Mouse (Mus musculus) kidney, embryonic 15.5 days (tissue): Measurements from ENCODE around the gene Ippk. TPM values are rescaled to one million over a fixed set of nuclear protein-coding genes. Genes with fewer than 3 reads are reported as not detected.
A peak's percentile ranks its signal among the peaks of the same experiment; 100 is the strongest.

Experiments
- ATAC-seq: fragments of 200-750 bp; cut with Nextera tagmentation; replicated peaks from 2 replicates; pipeline ENCODE4 v1.8.0; 2017; ENCODE audit warnings: moderate TSS enrichment; ENCODE audit not compliant: low FRiP score
- H3K27ac ChIP-seq: fragments of 300-500 bp; sonication (generic); 2 replicates; pipeline ENCODE4 v1.5.1; 2015; ENCODE audit warnings: mild to moderate bottlenecking, inconsistent platforms
- H3K27me3 ChIP-seq: fragments of 300-500 bp; sonication (generic); 2 replicates; pipeline ENCODE4 v1.6.1; 2015; ENCODE audit warnings: inconsistent platforms
- H3K36me3 ChIP-seq: fragments of 300-500 bp; sonication (generic); 2 replicates; pipeline ENCODE4 v1.6.1; 2015; ENCODE audit warnings: inconsistent platforms
- H3K4me1 ChIP-seq: fragments of 300-500 bp; sonication (generic); 2 replicates; pipeline ENCODE4 v1.6.1; 2015; ENCODE audit warnings: inconsistent platforms
- H3K4me2 ChIP-seq: fragments of 300-500 bp; sonication (generic); 2 replicates; pipeline ENCODE4 v1.6.1; 2015; ENCODE audit warnings: moderate library complexity, mild to moderate bottlenecking, inconsistent platforms
- H3K4me3 ChIP-seq: fragments of 300-500 bp; sonication (generic); replicated peaks from 2 replicates; pipeline ENCODE4 v1.5.1; 2015; ENCODE audit warnings: mild to moderate bottlenecking, inconsistent platforms
- H3K9ac ChIP-seq: fragments of 300-500 bp; sonication (generic); 2 replicates; pipeline ENCODE4 v1.6.1; 2015; ENCODE audit warnings: mild to moderate bottlenecking, inconsistent platforms
- H3K9me3 ChIP-seq: fragments of 300-500 bp; sonication (generic); replicated peaks from 2 replicates; pipeline ENCODE4 v1.6.1; 2016; ENCODE audit warnings: inconsistent platforms
- WGBS: fragments of 180-500 bp; shearing (Covaris S2); methylation state at CpG from one replicate; pipeline ENCODE4 v1.1.7; 2015; ENCODE audit warnings: mixed read lengths; 5-methylcytosine and 5-hydroxymethylcytosine counted together
- polyA plus RNA-seq: library from polyadenylated mRNA; unstranded; fragments of >200 nt; fragmentation: Nextera tagmentation; extraction: Ambion mirVana; gene quantifications from 2 replicates; pipeline ENCODE4 v1.2.1, GENCODE M21; 2015

Ippk gene
- polyA plus RNA-seq, 1 experiment from 2014 or later = 17.9 TPM

DNA sequence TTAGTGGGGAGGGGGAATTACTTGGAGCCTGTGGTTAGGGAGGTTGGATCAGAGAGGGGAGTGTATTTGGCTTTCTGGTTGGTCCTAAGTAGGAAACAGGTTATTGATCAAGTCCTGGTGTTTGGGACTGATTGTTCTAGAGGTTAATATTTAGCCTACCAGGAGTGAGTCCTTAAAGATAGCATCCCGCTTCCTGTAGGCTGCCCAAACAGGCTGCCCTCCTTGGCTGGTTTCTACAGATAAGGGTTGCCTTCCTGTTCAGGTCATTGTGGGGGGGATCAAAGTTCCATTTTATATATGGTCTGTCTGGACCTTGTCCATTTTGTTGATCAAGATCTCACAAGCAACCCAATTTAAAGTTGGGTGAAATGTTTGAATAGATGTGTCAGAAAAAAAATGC, 27.5 kb upstream of the Ippk start:
- Histone ChIP-seq H3K9me3 (no peaks in the 10 kb centered on the region), H3K27ac (no peak overlapping the region), H3K36me3 (peaks cover 4% of the 10 kb centered on the region; the same call in 1 of the 2 replicates), H3K27me3 (no peaks in the 10 kb centered on the region), H3K4me2 (no peak overlapping the region), H3K4me1 (no peaks in the 10 kb centered on the region), H3K9ac (no peak overlapping the region), H3K4me3 (no peak overlapping the region)
- WGBS = 89% methylated on average over 1 of the region's 1 CpGs
- ATAC-seq = no peak

DNA sequence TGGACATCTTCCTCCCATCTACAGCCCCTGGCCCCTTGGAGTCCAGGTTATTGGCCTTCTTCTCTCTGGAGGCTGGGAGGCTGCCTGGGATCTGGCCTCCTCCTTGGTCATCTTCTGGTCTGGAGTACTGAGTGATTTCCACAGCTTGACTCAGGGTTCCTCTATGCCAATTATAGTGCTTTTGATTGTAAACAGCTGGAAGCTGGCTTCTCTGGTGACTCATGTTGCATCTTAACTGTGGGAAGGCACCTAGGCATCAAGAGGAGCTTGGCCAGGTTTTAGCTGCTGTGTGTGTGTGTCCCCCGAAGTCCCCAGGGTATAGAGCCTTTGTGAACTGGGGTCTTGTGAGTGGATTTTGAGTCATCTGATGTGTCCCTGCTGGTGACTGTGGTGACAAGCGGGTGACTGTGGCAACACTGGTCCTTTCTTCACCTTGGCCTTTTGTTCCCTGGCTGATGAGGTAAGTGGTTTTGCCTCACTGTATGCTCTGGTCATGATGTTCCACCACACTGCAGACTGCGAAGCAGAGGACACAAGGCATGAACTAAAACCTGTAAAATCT, 26.1 kb upstream of the Ippk start:
- Histone ChIP-seq H3K9ac (no peak overlapping the region), H3K4me1 (no peaks in the 10 kb centered on the region), H3K9me3 (no peaks in the 10 kb centered on the region), H3K27ac (no peak overlapping the region), H3K27me3 (no peaks in the 10 kb centered on the region), H3K4me3 (no peak overlapping the region), H3K4me2 (no peak overlapping the region), H3K36me3 (no peaks in the 10 kb centered on the region)
- WGBS = 87% methylated on average over 3 of the region's 3 CpGs
- no peak for ATAC-seq

DNA sequence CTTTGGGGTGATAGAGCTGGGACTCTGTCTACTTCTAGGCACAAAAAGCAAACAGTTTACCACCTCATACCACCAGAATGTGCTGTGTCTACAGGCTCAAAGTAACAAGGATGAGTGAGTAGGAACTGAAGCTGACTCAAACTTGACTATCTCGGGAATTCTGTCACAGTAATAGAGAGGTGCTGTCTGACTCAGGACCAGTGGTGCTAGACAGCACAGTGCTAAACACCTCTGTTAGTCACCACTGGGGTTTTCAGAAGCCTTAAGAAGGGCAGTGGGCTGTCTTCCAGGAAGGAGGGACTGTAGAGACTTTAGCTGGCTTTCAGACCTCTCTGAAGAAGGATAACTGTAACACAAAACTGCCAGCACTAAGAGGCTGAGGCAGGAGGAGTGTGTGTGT, 24.3 kb upstream of the Ippk start:
- no peaks in the 10 kb centered on the region for H3K36me3 ChIP-seq
- no peaks in the 10 kb centered on the region for H3K9me3 ChIP-seq
- no peak overlapping the region for H3K27ac ChIP-seq
- ATAC-seq = no peak
- no peak overlapping the region for H3K4me3 ChIP-seq
- H3K27me3 ChIP-seq = no peaks in the 10 kb centered on the region
- no peaks in the 10 kb centered on the region for H3K4me1 ChIP-seq
- H3K9ac ChIP-seq = no peak overlapping the region
- WGBS = 62% methylated on average over 1 of the region's 1 CpGs
- H3K4me2 ChIP-seq = no peak overlapping the region

DNA sequence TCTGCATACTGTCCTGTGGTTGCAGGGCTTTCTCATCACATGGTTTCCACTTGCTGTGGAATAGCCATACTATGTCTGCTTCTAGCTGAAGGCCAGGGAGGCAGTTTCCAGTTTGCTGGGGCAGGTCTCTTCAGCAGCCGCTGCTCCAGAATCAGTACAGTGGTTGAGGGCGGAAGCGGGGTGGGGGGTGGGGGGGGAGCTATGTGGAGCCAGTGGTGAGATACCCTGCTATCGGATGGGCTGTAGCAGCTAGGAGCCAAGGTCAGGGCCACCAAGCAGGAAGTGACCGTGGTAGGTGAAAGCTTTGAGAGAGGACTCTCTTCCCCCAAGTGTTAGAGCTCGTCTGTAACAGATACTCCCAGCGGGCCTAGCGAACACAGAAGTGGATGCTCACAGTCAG, 22.9 kb upstream of the Ippk start:
- Histone ChIP-seq H3K36me3 (no peaks in the 10 kb centered on the region), H3K4me1 (no peaks in the 10 kb centered on the region), H3K27me3 (no peaks in the 10 kb centered on the region), H3K9ac (no peak overlapping the region), H3K9me3 (no peaks in the 10 kb centered on the region), H3K27ac (no peak overlapping the region), H3K4me2 (no peak overlapping the region), H3K4me3 (no peak overlapping the region)
- no peak for ATAC-seq
- 71% methylated on average over 8 of the region's 8 CpGs for WGBS

DNA sequence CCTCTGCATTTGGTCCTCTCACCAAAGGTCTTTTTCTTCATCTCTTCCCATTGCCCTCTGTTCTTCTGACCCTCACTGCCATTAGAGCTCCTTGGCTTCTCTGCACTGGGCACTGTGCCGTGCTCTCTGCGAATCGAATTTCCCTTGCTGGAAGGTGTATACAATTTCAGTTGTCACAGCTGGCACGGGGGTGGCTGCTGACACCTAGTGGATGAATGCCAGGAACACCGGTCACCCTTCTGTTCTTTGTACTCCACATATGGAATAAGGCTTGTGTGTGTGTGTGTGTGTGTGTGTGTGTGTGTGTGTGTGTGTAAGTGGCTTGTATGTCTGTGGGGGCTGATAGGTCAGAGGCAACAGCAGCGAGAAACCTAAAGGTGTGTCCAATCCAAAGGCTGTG, 20.9 kb upstream of the Ippk start:
- no peaks in the 10 kb centered on the region for H3K27me3 ChIP-seq
- peak; percentile 78 for ATAC-seq
- no peaks in the 10 kb centered on the region for H3K9me3 ChIP-seq
- no peaks in the 10 kb centered on the region for H3K4me1 ChIP-seq
- WGBS = 31% methylated on average over 6 of the region's 6 CpGs
- no peak overlapping the region for H3K4me2 ChIP-seq
- no peak overlapping the region for H3K4me3 ChIP-seq
- H3K36me3 ChIP-seq = no peaks in the 10 kb centered on the region
- H3K27ac ChIP-seq = no peak overlapping the region
- H3K9ac ChIP-seq = no peak overlapping the region

DNA sequence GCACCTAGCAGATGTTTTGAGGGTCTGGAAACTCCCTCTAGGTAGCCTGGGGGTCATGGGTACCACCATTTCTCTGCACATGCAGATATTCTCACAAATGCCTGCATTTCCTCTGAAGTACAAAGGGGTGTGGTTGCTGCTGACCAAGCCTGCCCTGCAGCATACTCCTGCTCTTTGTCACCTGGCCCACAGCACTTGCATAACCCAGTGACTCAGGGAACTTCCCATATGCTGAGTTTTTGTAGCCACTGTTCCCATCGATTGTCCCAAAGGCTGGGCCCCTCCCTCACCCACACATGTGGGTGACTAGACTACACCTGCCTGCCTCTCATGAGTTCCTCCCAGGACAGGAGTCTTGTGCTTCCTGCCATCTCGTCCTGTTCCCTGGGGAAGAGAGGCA, 18.4 kb upstream of the Ippk start:
- no peak for ATAC-seq
- H3K4me1 ChIP-seq = no peaks in the 10 kb centered on the region

DNA sequence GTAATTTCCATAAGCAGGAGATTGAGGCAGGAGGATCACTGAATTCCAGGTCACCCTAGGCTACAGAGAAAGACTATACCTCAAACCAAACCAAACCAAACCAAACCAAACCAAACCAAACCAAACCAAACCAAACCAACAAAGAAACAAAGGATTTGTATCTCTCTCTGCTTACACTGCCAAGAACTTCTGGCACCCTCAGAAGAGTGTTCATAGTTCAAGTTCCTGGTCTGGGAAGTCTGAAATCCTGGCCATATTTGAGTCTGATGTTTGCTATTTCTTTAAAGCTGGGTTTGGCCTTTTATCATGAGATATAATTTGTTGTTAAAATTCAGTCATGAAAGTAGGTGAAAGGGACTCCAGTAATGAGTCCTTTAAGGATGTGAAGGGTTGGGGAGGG, 13.3 kb upstream of the Ippk start:
- H3K9ac ChIP-seq = no peak overlapping the region
- no peak overlapping the region for H3K4me3 ChIP-seq
- H3K4me2 ChIP-seq = no peak overlapping the region
- ATAC-seq = no peak
- H3K27me3 ChIP-seq = no peaks in the 10 kb centered on the region
- no peaks in the 10 kb centered on the region for H3K36me3 ChIP-seq
- no peaks in the 10 kb centered on the region for H3K4me1 ChIP-seq
- no peaks in the 10 kb centered on the region for H3K9me3 ChIP-seq
- no peak overlapping the region for H3K27ac ChIP-seq

More for the DNA sequence above, 18.4 kb upstream of the Ippk start:
- no peaks in the 10 kb centered on the region for H3K9me3 ChIP-seq
- no peaks in the 10 kb centered on the region for H3K27me3 ChIP-seq
- WGBS = 72% methylated on average over 2 of the region's 2 CpGs
- H3K4me2 ChIP-seq = no peak overlapping the region
- H3K4me3 ChIP-seq = no peak overlapping the region
- no peak overlapping the region for H3K9ac ChIP-seq
- H3K36me3 ChIP-seq = no peaks in the 10 kb centered on the region
- no peak overlapping the region for H3K27ac ChIP-seq

DNA sequence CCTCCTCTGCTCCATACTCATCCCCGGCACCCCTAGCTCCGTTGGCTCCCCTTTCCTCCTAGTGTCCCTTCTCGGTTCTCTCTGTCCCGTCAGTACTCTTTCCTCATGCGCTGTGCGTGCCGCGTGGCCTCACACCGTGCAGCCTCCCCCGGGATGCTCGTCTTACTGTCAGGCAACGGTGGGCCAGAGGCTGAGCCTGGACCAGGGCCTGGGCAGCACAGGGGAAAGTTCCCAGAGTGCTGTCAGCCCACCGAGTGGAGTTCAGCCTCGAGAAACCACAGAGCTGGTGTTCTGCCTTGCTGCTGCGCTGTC, 513 bp downstream of the Ippk start:
- Histone ChIP-seq H3K4me3 (peak overlapping the region; percentile 92), H3K9me3 (no peaks in the 10 kb centered on the region), H3K36me3 (no peaks in the 10 kb centered on the region), H3K4me1 (peaks cover 32% of the 10 kb centered on the region), H3K4me2 (peak overlapping the region; percentile 90), H3K27ac (peak overlapping the region; percentile 81), H3K27me3 (no peaks in the 10 kb centered on the region), H3K9ac (peak overlapping the region; percentile 82)
- peak; percentile 56; the same call in 1 of the 2 replicates for ATAC-seq
- WGBS = 2% methylated on average over 15 of the region's 15 CpGs

DNA sequence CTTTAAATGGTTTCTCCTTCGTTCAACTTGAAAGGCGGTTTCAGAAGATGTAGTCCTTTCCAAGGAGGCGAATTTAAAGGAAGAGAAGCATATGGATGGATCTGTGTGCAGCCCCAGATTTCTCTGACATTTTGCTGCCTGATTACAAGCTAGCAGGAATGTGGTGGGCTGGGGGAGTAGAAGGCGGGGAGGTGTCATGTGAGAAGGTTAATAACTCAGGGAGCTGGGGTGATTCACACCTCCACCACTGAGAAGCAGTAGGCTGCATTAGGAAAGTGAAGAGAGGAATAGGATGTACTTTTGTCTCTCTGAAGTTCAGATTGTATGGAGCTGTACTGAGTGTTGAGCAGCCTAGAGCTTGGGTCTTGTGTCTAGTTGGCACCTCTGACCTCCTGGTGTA, 910 bp downstream of the Ippk start:
- peak overlapping the region; percentile 82 for H3K9ac ChIP-seq
- H3K9me3 ChIP-seq = no peaks in the 10 kb centered on the region
- H3K4me3 ChIP-seq = peak overlapping the region; percentile 92
- peaks cover 32% of the 10 kb centered on the region for H3K4me1 ChIP-seq
- ATAC-seq = no peak
- 13% methylated on average over 4 of the region's 4 CpGs for WGBS
- H3K27me3 ChIP-seq = no peaks in the 10 kb centered on the region
- H3K4me2 ChIP-seq = peak overlapping the region; percentile 90
- H3K27ac ChIP-seq = no peak overlapping the region
- no peaks in the 10 kb centered on the region for H3K36me3 ChIP-seq

DNA sequence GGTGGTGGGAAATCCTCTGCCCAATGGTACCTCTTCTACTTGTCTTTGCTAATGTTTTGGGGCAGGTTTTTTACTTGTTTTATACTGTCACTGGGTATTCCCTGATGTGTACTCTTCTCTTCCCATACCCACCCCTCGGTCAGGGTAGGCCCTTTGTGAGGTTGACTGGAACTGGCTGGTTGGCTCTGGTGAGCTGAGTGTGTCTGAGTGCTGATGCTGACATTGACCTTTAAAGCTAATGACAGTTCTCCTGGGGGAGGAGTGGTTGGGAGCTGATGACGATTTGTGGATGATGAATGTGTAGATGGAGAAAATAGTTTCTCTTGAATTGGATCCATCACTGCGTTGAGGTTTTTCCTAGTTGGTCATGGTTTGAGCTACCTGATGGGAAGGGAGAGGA, 5.7 kb downstream of the Ippk start:
- Histone ChIP-seq H3K9me3 (no peaks in the 10 kb centered on the region), H3K4me1 (peaks cover 27% of the 10 kb centered on the region), H3K36me3 (no peaks in the 10 kb centered on the region), H3K27me3 (no peaks in the 10 kb centered on the region), H3K4me3 (no peak overlapping the region), H3K4me2 (no peak overlapping the region), H3K9ac (no peak overlapping the region), H3K27ac (no peak overlapping the region)
- WGBS = 87% methylated on average over 3 of the region's 3 CpGs
- no peak for ATAC-seq

DNA sequence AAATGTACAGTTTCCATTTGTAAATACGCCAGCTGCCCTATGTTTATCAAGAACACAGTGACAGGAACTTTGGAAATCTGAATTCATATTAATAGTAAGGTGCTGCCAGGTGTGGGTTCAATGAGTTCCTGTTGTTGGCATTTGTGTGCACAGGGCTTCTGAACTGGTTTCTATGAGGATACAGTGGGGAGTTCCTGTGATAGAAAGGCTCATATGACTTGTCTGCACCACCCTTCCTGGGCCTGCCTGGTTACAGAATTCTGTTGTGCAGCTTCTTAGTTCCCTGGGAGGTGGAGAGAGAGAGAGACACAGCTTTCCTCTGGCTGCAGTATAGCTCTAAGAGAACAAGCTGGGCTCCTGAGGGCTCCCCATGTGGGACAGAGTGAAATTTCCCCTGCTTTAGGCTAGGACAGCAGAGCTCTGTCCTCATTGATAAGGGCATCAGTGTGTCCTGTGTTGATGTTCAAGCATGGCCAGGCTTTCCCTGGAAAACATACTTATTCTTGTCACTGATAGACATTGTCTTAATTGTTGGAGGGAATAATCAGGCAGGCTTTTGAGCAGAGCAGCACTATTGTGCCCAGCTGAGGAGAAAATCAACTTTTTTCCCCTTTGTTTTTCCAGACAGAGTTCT, 7.1 kb downstream of the Ippk start:
- Histone ChIP-seq H3K4me2 (no peak overlapping the region), H3K4me3 (no peak overlapping the region), H3K4me1 (peaks cover 13% of the 10 kb centered on the region; the same call in 1 of the 2 replicates), H3K27me3 (no peaks in the 10 kb centered on the region), H3K36me3 (peaks cover 9% of the 10 kb centered on the region), H3K27ac (no peak overlapping the region), H3K9ac (no peak overlapping the region), H3K9me3 (no peaks in the 10 kb centered on the region)
- ATAC-seq = no peak
- WGBS = 84% methylated on average over 1 of the region's 1 CpGs

DNA sequence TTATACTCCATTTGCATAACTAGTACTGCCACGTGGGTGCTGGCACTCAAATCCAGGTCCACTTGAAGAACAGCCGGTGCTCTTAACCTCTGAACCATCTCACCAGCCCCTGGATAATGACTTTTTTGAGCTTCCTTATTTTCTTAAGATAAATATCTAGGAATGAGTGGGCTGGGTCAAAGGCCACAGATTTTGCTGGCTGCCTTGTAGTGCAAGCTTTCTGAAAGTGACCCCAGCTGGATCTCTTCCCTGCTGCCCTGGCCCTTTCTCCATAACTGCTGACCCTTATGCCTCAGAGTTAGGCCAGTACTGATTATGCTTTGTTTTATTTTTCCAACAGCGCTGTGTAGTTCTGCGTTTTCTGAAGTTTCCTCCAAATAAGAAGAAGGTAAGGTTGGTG, 9.5 kb downstream of the Ippk start:
- WGBS = 46% methylated on average over 4 of the region's 4 CpGs

More for the DNA sequence above, 9.5 kb downstream of the Ippk start:
- H3K4me1 ChIP-seq = 0 out of 2 replicates have a peak, but pooled peaks cover 5% of the 10 kb centered on the region
- ATAC-seq = 0 out of 2 replicates have a peak, but pooled peaks have one; percentile 15
- no peak overlapping the region for H3K27ac ChIP-seq
- no peak overlapping the region for H3K4me3 ChIP-seq
- H3K36me3 ChIP-seq = peaks cover 31% of the 10 kb centered on the region
- H3K27me3 ChIP-seq = no peaks in the 10 kb centered on the region
- no peak overlapping the region for H3K9ac ChIP-seq
- H3K9me3 ChIP-seq = no peaks in the 10 kb centered on the region
- no peak overlapping the region for H3K4me2 ChIP-seq
